Mouse (Mus musculus): Measurements from ENCODE around the gene Casq2.
"Not testable (repeated sequence)": the region's sequence is repeated elsewhere in the genome, so short reads cannot be mapped to it uniquely, and the experiment has no call there.

Gene Casq2

DNA sequence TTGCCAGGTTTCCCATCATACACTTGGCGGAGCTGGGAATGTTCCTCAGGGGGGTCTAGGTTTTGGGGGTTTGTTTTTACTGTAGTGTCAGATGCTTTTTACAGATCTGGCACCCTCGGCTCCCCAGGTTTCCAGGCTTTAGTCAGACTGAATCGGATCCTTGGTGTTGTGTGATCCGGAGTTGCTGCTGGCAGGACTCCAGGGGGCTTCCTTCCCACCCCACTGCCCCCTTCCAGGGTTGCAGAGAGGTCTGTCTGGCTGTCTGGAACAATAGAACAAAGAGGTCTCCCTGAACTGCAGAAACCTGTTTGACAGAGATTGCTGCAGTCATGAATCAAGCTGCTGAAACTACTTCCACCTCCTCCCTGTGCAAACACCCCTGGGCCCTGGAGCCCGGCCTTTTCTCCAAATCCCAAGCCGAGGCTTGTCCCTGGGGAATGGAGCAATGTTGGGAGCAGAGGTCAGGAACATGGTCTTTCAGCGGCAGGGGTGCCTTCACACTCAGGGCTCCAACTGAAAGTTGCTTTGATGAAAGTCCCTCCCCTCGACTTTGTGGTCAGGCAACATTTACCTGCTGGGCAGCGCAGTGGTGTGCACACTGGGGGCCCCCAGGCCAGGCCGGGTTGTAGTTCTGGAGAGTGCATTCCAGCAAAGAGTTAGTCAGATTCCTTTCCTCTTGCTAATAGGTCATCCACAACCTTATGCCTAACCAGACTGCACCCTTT, 49.3 kb downstream of the Casq2 start:
- DNase-seq (ENCODE audit: low read depth, low spot score): no peak

DNA sequence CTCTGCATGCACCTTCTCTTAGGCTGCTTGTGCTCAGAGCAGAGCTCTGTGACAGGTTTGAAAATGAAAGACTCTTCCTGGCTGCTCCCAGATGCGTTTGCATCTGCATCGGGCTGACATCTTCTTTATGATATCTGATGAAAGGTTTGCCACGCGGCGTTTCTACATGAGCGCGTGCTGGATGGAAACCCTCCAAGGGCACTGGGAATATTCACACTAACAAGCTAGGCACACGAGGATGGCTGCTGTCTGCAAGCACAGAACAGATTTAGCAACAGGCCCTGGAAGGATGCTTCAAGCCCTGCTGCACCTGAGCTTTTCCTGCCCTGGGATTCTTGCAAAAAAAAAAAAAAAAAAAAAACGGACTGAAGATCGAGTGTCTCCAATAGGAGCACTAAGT, 50.9 kb downstream of the Casq2 start:
- DNase-seq (ENCODE audit: low read depth, low spot score): no peak

DNA sequence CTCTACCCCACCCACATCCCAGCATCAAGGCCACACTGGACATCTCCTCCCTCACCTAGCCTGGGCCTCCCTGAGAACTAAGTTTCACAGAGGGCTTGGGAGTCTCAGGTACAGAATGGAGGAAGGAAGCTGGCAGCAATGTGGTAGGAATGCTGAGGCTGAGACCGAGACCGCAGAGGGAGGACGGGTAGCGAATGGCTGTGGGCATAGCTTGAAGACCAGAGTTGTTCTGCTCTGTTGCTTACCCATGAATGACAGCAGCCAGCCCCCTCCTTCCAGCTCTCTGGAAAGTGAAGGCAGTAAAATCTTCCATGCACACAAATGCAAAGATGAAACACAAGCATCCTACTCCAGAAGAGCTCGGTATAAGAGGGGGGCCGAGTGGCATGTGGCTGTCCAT, 52.7 kb downstream of the Casq2 start:
- DNase-seq (ENCODE audit: low read depth, low spot score): no peak

DNA sequence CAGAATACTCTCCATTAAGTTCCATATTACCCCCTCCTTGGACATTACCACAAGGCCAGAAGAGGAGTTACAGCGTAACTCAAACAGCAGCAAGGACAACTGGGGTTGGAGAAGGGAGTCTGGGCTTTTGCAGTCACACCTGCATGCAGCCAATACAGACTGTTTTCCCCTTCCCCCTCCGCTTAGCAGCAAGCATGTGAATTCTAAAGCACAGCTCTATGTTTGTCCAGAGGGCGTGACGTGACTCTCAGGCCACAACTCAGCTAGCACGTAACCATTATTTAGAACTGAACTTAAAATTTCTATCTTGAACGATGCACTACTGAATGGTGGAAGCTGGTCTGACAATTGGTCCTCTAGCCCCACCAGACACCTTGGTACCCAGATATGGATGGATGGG, 54.4 kb downstream of the Casq2 start:
- DNase-seq (ENCODE audit: low read depth, low spot score): no peak

DNA sequence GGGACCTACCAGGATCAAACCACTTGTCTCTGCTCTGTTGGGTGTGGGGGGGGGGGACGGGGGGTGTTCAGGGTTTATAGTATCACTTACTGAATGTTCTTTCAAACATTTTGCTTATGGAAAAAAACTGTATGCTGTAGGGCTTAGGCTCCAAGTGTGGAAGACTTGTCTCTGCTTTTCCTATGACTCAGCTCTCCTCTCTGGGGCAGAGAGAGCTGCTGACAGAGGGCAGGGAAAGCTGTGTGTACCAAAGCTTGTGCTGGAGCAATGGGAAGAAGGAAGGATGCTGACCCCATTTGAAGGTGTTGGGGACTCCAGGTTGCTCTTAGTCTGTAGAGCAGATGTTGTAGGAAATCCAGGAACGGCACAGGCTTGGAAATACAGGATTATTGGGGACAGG, 55.2 kb downstream of the Casq2 start:
- DNase-seq (ENCODE audit: low read depth, low spot score): no peak

DNA sequence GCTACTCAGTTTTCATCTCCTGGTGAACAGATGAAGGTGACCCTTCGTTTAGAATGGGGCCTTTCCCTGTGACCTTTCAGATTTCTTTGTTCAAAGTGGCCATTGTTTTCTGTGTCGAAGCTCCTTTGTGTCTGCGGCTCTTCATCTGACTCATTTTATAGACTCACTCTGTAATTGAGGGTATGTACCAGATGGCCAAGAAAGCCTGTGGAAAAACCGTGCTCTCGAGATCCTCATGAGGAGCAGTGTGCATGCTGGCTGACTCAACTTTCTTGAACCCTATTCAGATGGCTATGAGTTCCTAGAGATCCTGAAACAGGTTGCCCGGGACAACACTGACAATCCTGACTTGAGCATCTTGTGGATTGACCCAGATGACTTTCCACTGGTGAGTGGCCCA, 55.7 kb downstream of the Casq2 start:
- no peak for DNase-seq (ENCODE audit: low read depth, low spot score)

DNA sequence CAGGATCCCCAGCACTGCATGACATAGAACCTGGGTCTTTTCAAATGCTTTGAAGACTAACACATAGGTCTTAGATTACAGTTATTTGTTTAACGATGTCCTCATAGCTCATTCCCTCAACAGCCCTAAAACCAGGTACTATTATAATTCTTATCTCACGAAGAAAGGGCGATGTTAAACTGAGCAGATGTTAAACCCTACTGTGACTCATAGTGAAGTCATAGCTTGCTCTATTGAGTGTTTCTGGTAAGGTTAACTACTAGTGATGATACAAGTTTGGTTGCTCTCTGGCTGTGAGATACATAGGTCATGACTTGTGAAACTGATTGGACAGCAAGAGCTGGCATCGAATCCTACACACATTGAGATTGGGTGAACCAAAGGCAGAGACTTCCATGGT, 56.7 kb downstream of the Casq2 start:
- no peak for DNase-seq (ENCODE audit: low read depth, low spot score)

DNA sequence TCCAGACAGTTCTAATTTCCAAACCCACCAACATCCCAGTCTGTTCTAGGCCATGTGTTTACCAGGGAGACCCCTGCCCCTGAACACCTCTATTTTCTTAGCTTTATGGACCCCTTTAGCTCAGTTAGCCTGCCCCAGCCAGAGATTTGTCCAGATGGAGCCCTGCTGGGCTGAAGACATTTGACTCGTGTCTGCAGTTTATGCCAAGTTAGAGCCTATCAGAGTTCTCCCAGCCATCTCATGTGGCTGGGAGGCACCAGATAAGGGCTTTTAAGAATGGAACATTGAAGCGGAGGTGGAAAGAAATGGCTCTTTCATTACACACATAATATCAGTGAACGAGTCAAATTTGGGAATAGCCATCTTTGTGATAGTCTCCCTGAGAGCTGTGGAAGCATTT, 57.3 kb downstream of the Casq2 start:
- DNase-seq (ENCODE audit: low read depth, low spot score): no peak

DNA sequence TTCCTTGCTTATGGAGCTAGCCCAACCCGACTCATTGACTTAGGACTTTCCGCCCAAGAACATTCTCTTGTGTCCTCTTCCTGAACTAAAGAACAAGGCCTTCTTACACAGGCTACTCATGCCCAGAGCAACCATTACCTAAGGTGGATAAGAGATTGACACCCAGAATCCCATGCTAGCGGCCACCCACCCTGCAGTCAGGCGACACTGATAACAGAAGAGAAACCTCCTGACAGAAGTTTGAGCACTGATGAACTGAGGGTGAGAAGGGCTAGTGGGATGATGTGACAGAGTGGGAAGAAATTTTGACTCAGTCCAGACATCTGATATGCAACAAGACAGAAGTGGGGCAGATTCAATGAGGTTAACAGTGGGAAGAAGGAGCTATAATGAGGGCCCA, 58.2 kb downstream of the Casq2 start:
- no peak for DNase-seq (ENCODE audit: low read depth, low spot score)

DNA sequence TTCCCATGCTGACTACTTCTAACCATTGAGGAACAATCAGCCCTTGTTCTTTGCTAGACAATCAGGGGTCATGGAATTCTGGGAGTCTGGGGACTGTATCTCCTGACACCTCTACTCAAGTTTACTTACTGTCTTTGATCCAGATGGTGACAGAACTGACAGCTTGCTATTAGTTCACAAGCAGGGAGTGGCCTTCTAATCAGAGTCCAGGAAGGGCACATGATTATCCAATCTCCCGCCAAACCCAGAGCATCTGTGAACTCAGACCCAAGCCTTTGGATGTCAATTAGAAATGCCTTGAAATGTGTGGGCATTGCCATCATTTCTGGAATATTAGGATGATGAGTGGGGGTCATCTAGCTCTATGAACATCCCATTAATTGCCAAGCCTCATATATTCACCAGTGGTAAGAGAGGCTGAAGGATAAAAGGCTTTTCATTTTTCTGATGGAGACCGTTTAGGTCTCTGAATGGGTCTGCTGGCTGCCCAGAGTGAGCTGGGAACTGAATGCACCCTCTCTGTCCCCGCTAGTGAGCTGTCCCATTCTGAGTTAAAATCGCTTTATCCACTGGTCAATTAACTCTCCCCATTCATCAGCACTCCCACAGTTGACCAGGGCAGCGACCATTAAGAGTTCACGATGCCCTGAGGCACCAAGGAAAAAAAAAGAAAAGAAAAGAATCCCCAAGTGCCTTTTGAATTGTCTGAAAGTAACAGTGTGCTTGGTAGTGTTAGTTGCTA, 59.6 kb downstream of the Casq2 start:
- no peak for DNase-seq (ENCODE audit: low read depth, low spot score)

DNA sequence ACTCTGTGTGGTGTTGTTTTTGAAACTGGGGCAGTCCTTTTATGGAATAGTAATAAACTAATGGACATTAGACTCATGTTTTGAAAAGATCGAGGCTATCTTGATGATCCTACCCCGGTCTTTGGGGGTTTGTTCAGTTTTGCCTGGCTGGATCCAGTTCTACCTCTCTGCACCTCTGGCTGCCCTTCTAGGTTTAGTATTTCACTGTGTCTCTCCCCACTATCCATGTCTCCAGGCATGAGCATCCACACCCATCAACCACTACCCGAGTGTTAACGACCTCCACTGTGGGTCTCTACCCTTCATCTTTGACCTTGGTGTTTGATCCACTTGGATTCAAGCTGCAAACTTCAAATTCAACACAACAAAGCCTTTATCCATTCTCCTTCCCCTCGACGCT, 60.2 kb downstream of the Casq2 start:
- no peak for DNase-seq (ENCODE audit: low read depth, low spot score)

DNA sequence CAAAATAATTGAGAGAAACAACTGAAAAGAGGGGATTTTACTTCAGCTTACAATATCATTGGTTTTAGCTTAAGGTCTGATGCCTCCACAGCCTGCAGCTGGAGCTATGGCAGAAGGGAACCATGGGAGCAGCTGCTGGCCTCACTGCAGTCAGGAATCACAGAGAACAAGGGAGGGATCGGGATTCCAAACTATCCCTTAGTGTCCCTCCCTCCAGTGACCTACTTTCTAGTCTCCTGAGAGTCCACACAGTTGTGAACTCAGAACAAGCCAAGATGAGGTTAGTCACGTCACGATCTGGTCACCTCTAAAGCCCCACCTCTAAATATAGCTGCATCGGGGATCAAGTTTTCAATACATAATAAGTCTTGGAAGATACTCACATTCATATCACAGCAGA, 61.0 kb downstream of the Casq2 start:
- no peak for DNase-seq (ENCODE audit: low read depth, low spot score)

DNA sequence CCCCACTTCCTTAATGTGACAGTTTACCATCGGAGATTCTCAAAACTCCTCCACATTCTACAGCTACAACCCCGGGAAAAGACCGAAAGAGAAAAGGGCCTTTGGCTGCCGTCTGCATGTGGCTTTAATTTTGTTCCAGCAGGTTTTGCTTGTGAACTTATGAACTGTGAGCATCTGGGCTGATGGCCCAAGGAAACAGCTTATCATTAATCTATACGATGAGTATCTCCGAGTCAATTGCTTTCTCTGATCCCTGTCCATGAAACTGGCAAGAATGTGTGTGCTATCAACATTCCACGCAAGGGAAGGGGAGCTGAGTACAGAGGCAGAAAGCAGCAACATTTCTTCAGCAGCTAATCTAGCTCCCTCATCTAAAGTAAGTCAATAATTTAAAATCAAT, 63.7 kb downstream of the Casq2 start:
- no peak for DNase-seq (ENCODE audit: low read depth, low spot score)

DNA sequence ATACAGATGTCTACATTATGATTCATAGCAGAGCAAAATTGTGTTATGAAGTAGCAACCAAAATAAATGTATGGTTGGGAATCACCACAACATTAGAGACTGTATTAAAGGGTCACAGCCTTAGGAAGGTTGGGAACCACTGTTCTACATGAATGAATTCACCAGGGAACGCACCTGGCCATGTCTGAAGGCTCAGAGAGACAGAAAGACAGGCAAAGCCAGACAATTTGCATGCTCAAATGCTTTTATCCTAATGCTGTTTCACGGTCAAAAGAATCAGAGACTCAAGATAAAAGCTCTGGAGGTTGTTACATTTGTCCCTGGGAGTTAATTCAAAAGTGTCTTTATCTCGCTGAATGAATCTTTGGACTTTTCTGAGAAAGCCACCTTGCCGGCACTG, 65.6 kb downstream of the Casq2 start:
- DNase-seq (ENCODE audit: low read depth, low spot score): no peak

DNA sequence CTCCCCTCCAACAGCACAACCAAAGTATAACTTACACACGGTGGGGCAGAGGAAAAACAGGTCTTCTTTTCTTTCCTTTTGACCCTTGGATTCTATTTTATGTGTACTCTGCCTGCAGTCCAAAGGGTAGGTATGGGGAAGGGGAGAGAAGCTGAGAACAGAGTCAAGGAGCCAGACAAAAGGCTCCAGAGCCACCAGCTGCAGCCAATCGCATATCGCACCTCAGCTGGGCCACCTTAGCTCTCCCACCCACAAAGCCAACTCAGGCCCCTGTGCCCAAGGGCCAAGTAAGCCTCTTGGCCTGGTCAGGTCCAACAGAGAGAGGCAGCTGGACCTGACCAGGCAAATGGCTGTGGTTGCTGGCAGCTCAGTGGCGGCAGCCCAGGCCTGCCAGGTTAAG, 66.3 kb downstream of the Casq2 start:
- no peak for DNase-seq (ENCODE audit: low read depth, low spot score)

DNA sequence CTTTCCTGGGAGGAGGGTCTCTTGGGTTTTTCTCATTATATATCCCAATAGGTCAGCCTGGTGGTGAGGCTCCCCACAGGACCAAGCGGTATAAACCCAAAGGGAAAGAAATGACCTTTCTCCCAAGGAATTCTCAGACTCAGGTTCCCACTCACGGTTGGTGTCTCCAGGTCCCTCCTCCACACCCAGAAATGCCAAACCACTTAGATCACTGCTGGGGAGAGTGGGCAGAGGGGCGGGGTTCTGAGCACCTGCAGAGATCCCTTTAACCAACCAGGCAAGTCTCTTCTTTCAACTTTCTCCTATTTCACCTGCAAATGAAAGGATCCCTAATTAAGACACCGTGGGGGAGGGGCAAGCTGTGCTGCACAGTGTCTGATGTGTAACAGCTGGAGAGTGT, 66.7 kb downstream of the Casq2 start:
- no peak for DNase-seq (ENCODE audit: low read depth, low spot score)

DNA sequence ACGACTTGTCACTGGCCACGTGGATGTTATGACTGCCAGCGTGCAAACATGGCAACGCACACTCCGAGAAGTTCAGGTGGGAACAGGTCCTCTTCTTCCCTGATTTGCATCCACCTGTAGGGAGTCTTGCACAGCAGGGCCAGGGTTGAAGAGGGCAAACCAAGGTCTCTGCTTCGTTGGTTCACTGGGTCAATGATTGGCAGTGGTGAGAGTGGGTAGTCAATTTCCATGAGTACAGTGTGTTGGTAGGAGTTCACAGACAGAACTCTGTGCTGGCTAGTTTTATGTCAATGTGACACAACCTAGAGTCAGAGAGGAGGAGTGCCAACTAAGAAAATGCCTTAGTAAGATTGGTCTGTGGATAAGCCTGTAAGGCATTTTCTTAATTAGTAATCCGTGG, 67.9 kb downstream of the Casq2 start:
- no peak for DNase-seq (ENCODE audit: low read depth, low spot score)

DNA sequence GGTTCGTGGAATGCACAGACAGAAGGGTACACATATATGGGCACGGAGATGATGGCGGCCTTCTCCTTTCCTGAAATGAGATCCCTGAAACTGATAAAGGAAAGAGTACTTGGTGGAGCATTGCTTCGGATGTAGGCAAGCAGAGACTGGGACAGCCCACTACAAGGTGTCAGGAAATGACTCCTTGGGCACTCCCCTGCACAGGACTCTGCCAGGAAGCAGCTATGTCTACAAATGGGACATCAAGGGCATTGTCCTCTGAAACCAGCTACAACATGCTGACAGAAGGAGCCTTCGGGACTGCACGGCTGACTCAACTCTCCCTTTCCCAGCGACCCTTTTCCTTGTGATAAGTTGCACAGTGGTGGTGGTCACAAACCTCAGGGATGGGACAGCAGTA, 70.5 kb downstream of the Casq2 start:
- no peak for DNase-seq (ENCODE audit: low read depth, low spot score)

DNA sequence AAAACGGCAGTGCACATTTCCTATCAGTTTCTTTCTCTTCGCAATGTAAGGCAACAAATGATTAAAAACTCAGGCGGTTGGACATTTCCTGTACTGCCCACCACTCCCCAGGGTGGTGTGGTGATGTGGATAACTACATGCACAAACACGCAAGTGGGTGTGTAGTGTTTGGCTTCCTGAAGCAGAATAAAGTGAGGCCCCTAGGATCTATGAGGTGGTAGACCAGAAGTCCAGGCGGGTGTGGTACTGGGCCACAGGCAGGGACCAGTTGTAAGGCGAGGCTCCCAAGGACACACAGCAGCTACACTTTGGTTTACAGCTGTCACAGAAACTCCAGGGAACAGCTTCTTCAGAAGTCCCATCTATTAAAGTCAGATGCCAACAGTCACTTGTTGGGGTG, 71.4 kb downstream of the Casq2 start:
- no peak for DNase-seq (ENCODE audit: low read depth, low spot score)

DNA sequence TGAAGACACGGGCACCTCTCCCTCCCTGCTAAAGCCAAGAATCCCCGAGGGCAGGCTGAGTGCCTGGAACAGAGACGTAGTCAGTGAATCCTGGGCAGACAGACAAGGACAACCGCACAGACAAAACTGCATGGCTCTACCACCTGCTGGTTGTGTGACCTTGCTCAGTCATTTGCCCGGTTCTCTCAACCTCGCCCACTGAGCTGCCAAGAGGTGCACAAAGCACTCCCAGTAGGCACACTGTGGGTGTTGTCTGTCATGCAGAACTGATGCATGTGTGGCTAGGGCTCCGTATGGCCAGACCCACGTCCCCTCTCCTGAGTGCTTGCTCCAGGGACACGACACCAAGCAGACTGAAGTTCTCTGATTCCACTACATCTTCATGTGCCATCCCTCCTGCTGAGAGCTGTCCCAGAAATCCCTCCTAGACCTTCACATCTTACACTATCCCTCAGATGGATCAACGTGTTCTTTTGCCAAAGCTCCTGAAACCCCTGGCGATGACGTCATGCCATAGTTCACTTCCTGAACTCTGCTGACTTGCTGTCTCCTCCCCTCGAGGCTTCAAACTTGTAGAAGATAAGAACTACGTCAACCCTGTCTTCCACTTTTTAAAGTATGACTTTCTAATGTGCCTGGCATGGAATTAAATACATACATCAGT, 72.7 kb downstream of the Casq2 start:
- DNase-seq (ENCODE audit: low read depth, low spot score): no peak

DNA sequence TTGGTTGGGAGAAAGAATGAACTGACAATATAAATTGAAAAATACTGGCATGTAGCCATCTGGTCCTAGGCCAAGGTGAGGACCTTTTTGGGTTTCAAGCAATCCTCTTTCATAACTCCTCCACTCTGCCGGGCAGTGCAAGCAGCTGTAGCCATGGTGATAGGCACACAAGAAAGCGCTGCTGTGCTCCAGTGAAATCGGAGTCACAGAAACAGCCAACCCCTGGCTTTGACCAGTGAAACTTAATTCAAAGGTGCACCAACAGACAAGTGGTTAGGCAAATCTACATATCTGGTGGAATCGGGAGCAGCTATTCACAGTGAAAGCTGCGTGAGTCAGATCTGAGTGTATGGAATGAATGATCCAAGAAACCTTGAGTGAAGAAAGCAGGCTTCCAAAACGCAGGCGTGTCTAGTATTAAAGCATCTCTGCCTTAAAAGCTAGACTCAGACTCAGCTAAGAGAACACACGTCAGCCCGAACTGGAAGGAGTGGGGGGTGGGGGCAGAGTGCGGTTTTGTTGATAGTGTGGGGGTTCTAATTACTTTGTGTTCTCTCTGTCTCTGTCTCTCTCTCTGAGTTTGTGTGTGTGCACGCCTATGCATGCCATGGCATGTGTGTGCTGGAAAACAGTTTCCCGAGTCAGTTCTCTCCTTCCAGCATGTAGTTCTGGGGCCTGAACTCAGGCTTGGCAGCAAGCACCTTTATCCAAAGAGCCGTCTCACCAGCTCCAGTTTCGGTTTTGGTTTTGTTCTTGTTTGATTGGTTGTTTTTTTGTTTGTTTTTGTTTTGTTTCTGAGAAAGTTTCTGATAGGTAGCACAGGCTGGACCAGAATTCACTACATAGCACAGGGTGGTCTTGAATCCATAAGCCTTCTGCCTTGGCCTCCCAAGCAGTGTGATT, 73.5 kb downstream of the Casq2 start:
- DNase-seq (ENCODE audit: low read depth, low spot score): no peak

DNA sequence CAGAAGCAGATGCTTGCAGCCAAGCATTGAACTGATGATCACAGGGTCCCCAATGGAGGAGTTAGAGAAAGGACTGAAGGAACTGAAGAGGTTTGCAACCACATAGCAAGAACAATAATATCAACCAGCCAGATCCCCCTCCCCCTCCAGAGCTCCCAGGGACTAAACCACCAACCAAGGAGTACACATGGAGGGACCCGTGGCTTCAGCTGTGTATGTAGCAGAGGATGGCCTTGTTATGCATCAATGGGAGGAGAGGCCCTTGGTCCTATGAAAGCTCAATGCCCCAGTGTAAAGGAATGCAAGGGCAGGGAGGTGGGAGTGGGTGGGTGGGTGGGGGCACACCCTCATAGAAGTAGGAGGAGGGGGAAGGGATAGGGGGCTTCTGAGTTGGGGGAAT, 77.6 kb downstream of the Casq2 start:
- DNase-seq (ENCODE audit: low read depth, low spot score): not testable (repeated sequence)
